Comparison of ENCODE assay signal across 9 mouse cellular contexts in the genomic region with DNA sequence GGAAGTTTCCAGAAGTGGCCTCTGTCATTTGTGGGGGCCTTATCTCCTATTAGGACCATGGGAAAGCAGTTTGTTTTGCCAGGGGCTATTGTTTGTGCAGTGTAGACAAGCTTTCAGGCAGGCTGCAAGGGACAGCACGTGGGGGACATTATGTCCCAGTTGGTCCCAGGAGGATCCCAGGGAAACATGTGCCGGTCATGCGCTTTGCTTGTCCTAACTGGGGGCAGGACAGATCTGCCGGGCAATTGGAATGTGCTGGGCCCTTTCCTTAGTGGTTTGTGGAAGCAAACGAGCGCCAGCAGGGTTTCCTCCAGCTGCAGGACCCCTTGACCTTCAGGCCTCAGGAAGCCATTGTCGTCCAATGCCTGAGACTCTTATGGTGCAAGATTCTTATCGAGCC. TPM values are rescaled to one million over a fixed set of nuclear protein-coding genes. Genes with fewer than 3 reads are reported as not detected.
DNase-seq lines count a peak whose midpoint lies in the region; ATAC-seq lines count a peak whose summit lies in the region.
"Had no signal": no experiment of that assay in that cellular context is flagged by ENCODE, and none has a peak within 500 bp of the region (broad histone marks: within the 10 kb centered on the region; RNA-seq: fewer than 3 reads in every experiment).

No protein-coding gene starts in this region.

- 57% methylated on average over 8 of the region's 8 CpGs for WGBS in liver, embryonic 16.5 days (ENCODE audit: insufficient replicate concordance)
- WGBS in midbrain, embryonic 13.5 days = 21% methylated on average over 8 of the region's 8 CpGs

- H3K27me3 ChIP-seq in liver, embryonic 16.5 days (ENCODE audit: control insufficient read depth, insufficient read depth, low read depth, low read length) = no peaks in the 10 kb centered on the region
- no peaks in the 10 kb centered on the region for H3K27me3 ChIP-seq in midbrain, embryonic 13.5 days
- H3K27me3 ChIP-seq: neural tube, embryonic 12.5 days had no signal

- H3K36me3 ChIP-seq in liver, embryonic 16.5 days (ENCODE audit: control insufficient read depth, insufficient read depth) = no peaks in the 10 kb centered on the region
- H3K36me3 ChIP-seq in midbrain, embryonic 13.5 days = no peaks in the 10 kb centered on the region

- H3K4me1 ChIP-seq in brown adipose tissue, adult 24 weeks (ENCODE audit: control insufficient read depth, insufficient read depth, insufficient read length, low read length) = peaks cover 60% of the 10 kb centered on the region
- H3K4me1 ChIP-seq in liver, embryonic 16.5 days (ENCODE audit: control insufficient read depth, low read depth, low read length) = peaks cover 42% of the 10 kb centered on the region
- H3K4me1 ChIP-seq in midbrain, embryonic 13.5 days (replicated peaks) = peaks cover 10% of the 10 kb centered on the region
- H3K4me1 ChIP-seq: neural tube, embryonic 12.5 days had no signal

- no peak overlapping the region for H3K9ac ChIP-seq in liver, embryonic 16.5 days (ENCODE audit: low read depth, low read length)
- H3K9ac ChIP-seq in midbrain, embryonic 13.5 days (replicated peaks) = no peak overlapping the region
- H3K9ac ChIP-seq: neural tube, embryonic 12.5 days had no signal

- peak overlapping the region; percentile 92 for H3K27ac ChIP-seq in brown adipose tissue, adult 24 weeks (replicated peaks; ENCODE audit: low read depth, low read length)
- peak overlapping the region; percentile 49 for H3K27ac ChIP-seq in liver, embryonic 16.5 days (ENCODE audit: low read length)
- H3K27ac ChIP-seq in midbrain, embryonic 13.5 days = no peak overlapping the region
- H3K27ac ChIP-seq: neural tube, embryonic 12.5 days had no signal

- no peak overlapping the region for H3K4me2 ChIP-seq in liver, embryonic 16.5 days (ENCODE audit: low read depth, low read length)
- H3K4me2 ChIP-seq in midbrain, embryonic 13.5 days (replicated peaks) = no peak overlapping the region
- H3K4me2 ChIP-seq: neural tube, embryonic 12.5 days had no signal

- peak; percentile 50 for ATAC-seq in liver, embryonic 16.5 days (ENCODE audit: low read depth)
- ATAC-seq in midbrain, embryonic 13.5 days = no peak

- no peak overlapping the region for H3K4me3 ChIP-seq in brown adipose tissue, adult 24 weeks (ENCODE audit: insufficient read depth, low read depth, low read length)
- no peak overlapping the region for H3K4me3 ChIP-seq in liver, embryonic 16.5 days (ENCODE audit: low read depth, low read length)
- H3K4me3 ChIP-seq in midbrain, embryonic 13.5 days (replicated peaks) = no peak overlapping the region
- H3K4me3 ChIP-seq: neural tube, embryonic 12.5 days had no signal

- H3K9me3 ChIP-seq in liver, embryonic 16.5 days (replicated peaks; ENCODE audit: control insufficient read depth, low read length) = no peaks in the 10 kb centered on the region
- no peaks in the 10 kb centered on the region for H3K9me3 ChIP-seq in midbrain, embryonic 13.5 days
- H3K9me3 ChIP-seq: neural tube, embryonic 12.5 days had no signal

- intact Hi-C loops in heart, postnatal 10 days (cut with DNase I) = loop anchor here (1.0 kb wide), 1 partner anchor 39 kb away; no protein-coding TSS in a partner anchor

- DNase-seq in adrenal gland, adult (ENCODE audit: inconsistent age in 2 of 2, low spot score in 1 of 2) = peak; percentile 75 to 87
- DNase-seq in adrenal gland, postnatal 4 days (ENCODE audit: low spot score in 2 of 2) = no peak
- DNase-seq in heart, postnatal 10 days = peak; percentile 86 to 90
- no peak for DNase-seq in right cerebral cortex, adult 18-20 months
- DNase-seq in urinary bladder, adult 18-20 months (ENCODE audit: low spot score in 2 of 2) = no peak

RNA-seq across cellular contexts. Expression of a gene that starts 41.4 kb away (rescaled TPM):
- 100 to 1,000 TPM; 314 to 316 TPM for total RNA-seq in adrenal gland, postnatal 4 days (2021)
- 63.4 and 130 TPM in 2 replicates for polyA plus RNA-seq in brown adipose tissue, adult 24 weeks (2012; ENCODE audit: insufficient read depth, insufficient read length, missing spikeins)
- total RNA-seq in heart, postnatal 10 days (2021) = 100 to 1,000 TPM; 112 to 223 TPM
- 5.7 and 7.3 TPM in 2 replicates for polyA plus RNA-seq in liver, embryonic 16.5 days (2015; fragmentation: Nextera tagmentation; extraction: Ambion mirVana)
- 16.3 and 19.9 TPM in 2 replicates for polyA plus RNA-seq in midbrain, embryonic 13.5 days (2015; fragmentation: Nextera tagmentation; extraction: Ambion mirVana)

Comparison
In these comparisons a context has a peak if more than half of its experiments do, and no peak if none do; other contexts are left out.
1. DNase-seq: peak in adrenal gland, adult (2 of 2) and heart, postnatal 10 days (2 of 2); none in adrenal gland, postnatal 4 days (0 of 2), right cerebral cortex, adult 18-20 months (single experiment) and urinary bladder, adult 18-20 months (0 of 2).